In the genomic region with DNA sequence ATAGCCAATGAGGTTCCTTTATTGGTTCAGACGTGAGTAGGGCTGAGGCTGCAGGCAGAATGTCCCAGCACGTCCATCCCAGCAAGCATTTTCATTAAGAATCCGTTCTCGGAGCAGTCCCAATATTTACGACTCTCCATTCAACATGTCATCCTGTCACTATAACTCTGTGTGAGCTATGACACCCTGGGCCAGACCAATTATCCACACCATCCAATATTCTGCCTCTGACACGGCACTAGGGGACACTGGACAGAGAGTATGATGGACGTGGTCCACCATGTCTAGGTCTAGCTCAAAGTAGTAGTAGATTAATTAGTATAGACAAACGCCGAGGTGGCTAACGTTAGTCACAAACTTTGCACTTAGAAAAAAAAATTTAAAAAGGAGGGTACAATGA, we compare ENCODE assay signal across 26 mouse cellular contexts.
"Had no signal": no experiment of that assay in that cellular context is flagged by ENCODE, and none has a peak within 500 bp of the region (broad histone marks: within the 10 kb centered on the region; RNA-seq: fewer than 3 reads in every experiment).

No protein-coding gene starts in this region.

- H3K4me1 ChIP-seq: heart, embryonic 13.5 days; heart, embryonic 15.5 days; hindbrain, embryonic 15.5 days; limb, embryonic 13.5 days; limb, embryonic 15.5 days had no signal

- H3K9me3 ChIP-seq: heart, embryonic 13.5 days; heart, embryonic 15.5 days; hindbrain, embryonic 13.5 days; hindbrain, embryonic 15.5 days; kidney, embryonic 15.5 days; limb, embryonic 15.5 days had no signal

- H3K4me2 ChIP-seq: heart, embryonic 11.5 days; heart, embryonic 13.5 days; heart, embryonic 15.5 days; hindbrain, embryonic 13.5 days; hindbrain, embryonic 15.5 days; kidney, embryonic 15.5 days; limb, embryonic 13.5 days; limb, embryonic 15.5 days had no signal

- DNase-seq: gastrocnemius, adult 2 months; gastrocnemius, postnatal 10 days; gastrocnemius, postnatal 25 days; heart, adult 11 months; heart, adult 2 months; heart, postnatal 14 days; heart, postnatal 36 days; kidney, adult 11 months; kidney, adult 2 months; kidney, adult 9 months; kidney, postnatal 14 days; kidney, postnatal 36 days; layer of hippocampus, adult 9-11 months; layer of hippocampus, postnatal 36 days; left cerebral cortex, postnatal 4 days had no signal

- H3K9ac ChIP-seq: heart, embryonic 13.5 days; heart, embryonic 15.5 days; hindbrain, embryonic 13.5 days; hindbrain, embryonic 15.5 days; kidney, embryonic 15.5 days; limb, embryonic 13.5 days; limb, embryonic 15.5 days had no signal

- ATAC-seq: hindbrain, postnatal 0 days; intestine, embryonic 16.5 days had no signal

- H3K27ac ChIP-seq: gastrocnemius, adult 2 months; heart, adult 2 months; heart, embryonic 13.5 days; heart, embryonic 15.5 days; hindbrain, embryonic 13.5 days; hindbrain, embryonic 15.5 days; hindbrain, postnatal 0 days; kidney, embryonic 15.5 days; kidney, postnatal 0 days; limb, embryonic 13.5 days; limb, embryonic 15.5 days had no signal

- H3K4me3 ChIP-seq: gastrocnemius, adult 2 months; heart, adult 2 months; heart, embryonic 13.5 days; heart, embryonic 15.5 days; hindbrain, embryonic 13.5 days; hindbrain, embryonic 15.5 days; kidney, embryonic 15.5 days; limb, embryonic 13.5 days; limb, embryonic 15.5 days had no signal

- H3K36me3 ChIP-seq: heart, embryonic 15.5 days; hindbrain, embryonic 15.5 days had no signal

- H3K27me3 ChIP-seq: heart, embryonic 13.5 days; heart, embryonic 15.5 days; hindbrain, embryonic 13.5 days; hindbrain, embryonic 15.5 days; kidney, embryonic 15.5 days; limb, embryonic 13.5 days; limb, embryonic 15.5 days had no signal
